Mouse (Mus musculus): ENCODE measurements around the gene Tsc22d3. TPM values are rescaled to one million over a fixed set of nuclear protein-coding genes. Genes with fewer than 3 reads are reported as not detected.
A peak's percentile ranks its signal among the peaks of the same experiment; 100 is the strongest.

Gene Tsc22d3
- polyA plus RNA-seq, 1 experiment, result 58.3 TPM

DNA sequence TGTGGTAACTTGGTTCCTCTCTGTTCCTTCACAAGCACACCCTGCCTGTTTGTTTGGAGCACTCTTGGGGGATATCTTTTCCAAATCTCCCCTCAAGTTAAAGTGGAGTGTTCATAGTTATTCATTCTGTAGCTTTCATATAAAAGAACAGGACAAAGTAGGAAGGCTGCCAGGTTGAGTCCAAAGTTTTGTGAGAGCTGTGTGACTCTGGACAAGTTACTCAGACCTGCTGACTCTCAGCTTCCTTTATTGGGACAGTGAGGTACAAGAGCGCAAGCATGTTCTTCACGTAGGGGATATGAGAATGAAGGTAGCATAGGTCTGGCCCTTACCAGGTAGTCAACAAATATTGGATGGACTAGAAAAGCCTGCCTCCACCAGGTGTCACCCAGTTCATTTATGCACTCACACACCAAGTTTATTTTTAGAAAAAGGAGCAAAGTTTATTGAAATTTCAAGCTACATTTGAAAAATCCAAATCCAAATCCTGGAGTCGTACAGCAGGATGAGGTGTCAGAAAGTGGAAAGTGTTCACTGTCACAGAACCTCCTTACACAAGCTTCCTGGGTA lies 61.3 kb downstream of the Tsc22d3 start:
- TF ChIP-seq POLR2A (IDR thresholded peaks at IDR 0.05; ENCODE audit: low read depth, low read length) (no peak), CTCF (IDR thresholded peaks at IDR 0.05; ENCODE audit: extremely low read depth, insufficient read length, insufficient replicate concordance, low read depth, low read length) (no peak)
- Histone ChIP-seq H3K27ac (ENCODE audit: insufficient read depth, low read depth, low read length) (peak overlapping the region; percentile 86), H3K27me3 (ENCODE audit: control insufficient read depth, insufficient read depth, low read length) (no peaks in the 10 kb centered on the region), H3K4me1 (ENCODE audit: control insufficient read depth, insufficient read depth, insufficient read length, low read length) (peaks cover 17% of the 10 kb centered on the region; the same call in 1 of the 2 replicates), H3K36me3 (ENCODE audit: control insufficient read depth, insufficient read depth, low read length) (peaks cover 11% of the 10 kb centered on the region), H3K4me3 (ENCODE audit: low read depth, low read length) (no peak overlapping the region)
- WGBS, result 29% methylated on average over 3 of the region's 3 CpGs

GRCm38 (mm10) chrX:140538649-140539048 lies 61.8 kb downstream of the Tsc22d3 start:
- no peak overlapping the region for H3K4me3 ChIP-seq (ENCODE audit: low read depth, low read length)
- peaks cover 11% of the 10 kb centered on the region for H3K36me3 ChIP-seq (ENCODE audit: control insufficient read depth, insufficient read depth, low read length)
- peak overlapping the region; percentile 86 for H3K27ac ChIP-seq (ENCODE audit: insufficient read depth, low read depth, low read length)
- WGBS, result 11% methylated on average over 2 of the region's 2 CpGs
- H3K27me3 ChIP-seq (ENCODE audit: control insufficient read depth, insufficient read depth, low read length), result no peaks in the 10 kb centered on the region
- H3K4me1 ChIP-seq (ENCODE audit: control insufficient read depth, insufficient read depth, insufficient read length, low read length), result peaks cover 16% of the 10 kb centered on the region; the same call in 1 of the 2 replicates
- TF ChIP-seq POLR2A (IDR thresholded peaks at IDR 0.05; ENCODE audit: low read depth, low read length), result no peak
- TF ChIP-seq CTCF (IDR thresholded peaks at IDR 0.05; ENCODE audit: extremely low read depth, insufficient read length, insufficient replicate concordance, low read depth, low read length), result no peak

DNA sequence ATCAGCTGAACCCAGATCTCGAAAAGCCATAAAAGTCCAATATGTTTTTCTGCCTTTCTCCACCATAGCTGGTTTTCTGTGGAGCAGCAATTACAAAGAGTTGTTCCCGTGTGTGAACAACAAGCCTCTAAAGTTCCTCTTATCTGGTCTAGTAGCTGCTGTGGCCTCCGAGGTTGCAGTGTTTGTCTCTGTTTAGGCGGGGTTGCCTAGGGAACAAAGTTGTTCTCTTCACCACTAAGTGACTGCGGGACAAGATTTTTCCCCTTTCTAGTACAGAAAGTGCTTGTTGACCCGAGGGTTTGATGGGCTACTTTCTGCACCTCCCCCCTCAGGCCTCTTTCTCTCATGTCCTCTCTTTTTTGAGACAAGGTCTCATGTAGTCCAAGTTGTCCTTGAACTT lies 62.8 kb downstream of the Tsc22d3 start:
- 17% methylated on average over 6 of the region's 6 CpGs for WGBS
- Histone ChIP-seq H3K27me3 (ENCODE audit: control insufficient read depth, insufficient read depth, low read length) (no peaks in the 10 kb centered on the region), H3K27ac (ENCODE audit: insufficient read depth, low read depth, low read length) (peak overlapping the region; percentile 86)

DNA sequence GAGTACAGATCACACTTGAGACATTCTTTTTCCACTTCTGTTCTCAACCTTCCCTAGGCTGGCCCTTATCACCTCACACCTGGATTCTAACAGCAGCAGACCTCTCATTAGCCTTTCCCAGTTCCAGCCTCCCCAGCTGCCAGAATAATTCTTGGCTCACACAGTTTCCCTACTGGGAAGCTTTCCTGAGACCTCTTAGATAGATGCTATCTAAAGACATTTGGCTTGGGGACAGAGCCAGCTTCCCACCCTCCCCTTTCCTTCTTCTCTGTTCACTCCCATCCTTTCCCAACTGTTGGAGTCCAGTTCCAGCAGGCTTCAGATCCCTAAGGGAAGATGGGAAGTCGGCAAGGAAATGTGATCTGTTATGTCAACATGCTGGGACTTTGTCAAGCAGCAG lies 65.0 kb downstream of the Tsc22d3 start:
- 37% methylated on average over 1 of the region's 1 CpGs for WGBS
- H3K4me3 ChIP-seq (ENCODE audit: low read depth, low read length), result no peak overlapping the region
- TF ChIP-seq CTCF (IDR thresholded peaks at IDR 0.05; ENCODE audit: extremely low read depth, insufficient read length, insufficient replicate concordance, low read depth, low read length), result no peak
- TF ChIP-seq POLR2A (IDR thresholded peaks at IDR 0.05; ENCODE audit: low read depth, low read length), result no peak
- H3K4me1 ChIP-seq (ENCODE audit: control insufficient read depth, insufficient read depth, insufficient read length, low read length), result peaks cover 19% of the 10 kb centered on the region; the same call in 1 of the 2 replicates
- H3K27ac ChIP-seq (ENCODE audit: insufficient read depth, low read depth, low read length), result no peak overlapping the region
- H3K36me3 ChIP-seq (ENCODE audit: control insufficient read depth, insufficient read depth, low read length), result peaks cover 4% of the 10 kb centered on the region
- no peaks in the 10 kb centered on the region for H3K27me3 ChIP-seq (ENCODE audit: control insufficient read depth, insufficient read depth, low read length)

More for the DNA sequence above, 62.8 kb downstream of the Tsc22d3 start:
- Histone ChIP-seq H3K36me3 (ENCODE audit: control insufficient read depth, insufficient read depth, low read length) (peaks cover 11% of the 10 kb centered on the region), H3K4me3 (ENCODE audit: low read depth, low read length) (no peak overlapping the region), H3K4me1 (ENCODE audit: control insufficient read depth, insufficient read depth, insufficient read length, low read length) (peaks cover 14% of the 10 kb centered on the region; the same call in 1 of the 2 replicates)
- TF ChIP-seq POLR2A (IDR thresholded peaks at IDR 0.05; ENCODE audit: low read depth, low read length) (no peak), CTCF (IDR thresholded peaks at IDR 0.05; ENCODE audit: extremely low read depth, insufficient read length, insufficient replicate concordance, low read depth, low read length) (no peak)

- 87% methylated on average over 3 of the region's 3 CpGs for WGBS
- Histone ChIP-seq H3K36me3 (ENCODE audit: control insufficient read depth, insufficient read depth, low read length) (no peaks in the 10 kb centered on the region), H3K4me3 (ENCODE audit: low read depth, low read length) (no peak overlapping the region), H3K27ac (ENCODE audit: insufficient read depth, low read depth, low read length) (no peak overlapping the region), H3K4me1 (ENCODE audit: control insufficient read depth, insufficient read depth, insufficient read length, low read length) (peaks cover 24% of the 10 kb centered on the region; the same call in 1 of the 2 replicates), H3K27me3 (ENCODE audit: control insufficient read depth, insufficient read depth, low read length) (no peaks in the 10 kb centered on the region)
- TF ChIP-seq POLR2A (IDR thresholded peaks at IDR 0.05; ENCODE audit: low read depth, low read length) (no peak), CTCF (IDR thresholded peaks at IDR 0.05; ENCODE audit: extremely low read depth, insufficient read length, insufficient replicate concordance, low read depth, low read length) (no peak)
Observed at GRCm38 (mm10) chrX:140534306-140534705, 66.2 kb downstream of the Tsc22d3 start.

DNA sequence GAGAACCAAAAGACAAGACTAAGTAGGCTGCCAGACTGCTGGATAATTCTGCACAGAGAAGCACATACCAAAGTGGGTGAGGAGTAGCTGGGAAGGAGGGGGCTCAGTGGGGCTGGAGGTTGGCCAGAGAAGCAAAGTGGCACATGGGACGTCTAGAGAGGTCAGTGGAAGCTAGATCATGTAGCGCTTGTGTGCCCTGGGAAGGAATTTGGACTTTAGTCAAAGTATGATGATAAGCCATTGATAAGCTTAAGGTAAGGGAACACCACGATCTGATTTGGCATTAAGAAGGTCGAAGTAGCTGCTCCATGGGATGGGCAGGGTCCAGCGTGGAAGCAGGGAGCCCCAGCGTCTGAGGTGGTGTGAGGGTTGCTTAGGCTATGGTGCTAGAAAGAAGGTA lies 68.1 kb downstream of the Tsc22d3 start:
- no peak for TF ChIP-seq CTCF (IDR thresholded peaks at IDR 0.05; ENCODE audit: extremely low read depth, insufficient read length, insufficient replicate concordance, low read depth, low read length)
- no peak for TF ChIP-seq POLR2A (IDR thresholded peaks at IDR 0.05; ENCODE audit: low read depth, low read length)
- Histone ChIP-seq H3K27me3 (ENCODE audit: control insufficient read depth, insufficient read depth, low read length) (no peaks in the 10 kb centered on the region), H3K27ac (ENCODE audit: insufficient read depth, low read depth, low read length) (peak overlapping the region; percentile 75), H3K4me1 (ENCODE audit: control insufficient read depth, insufficient read depth, insufficient read length, low read length) (peaks cover 23% of the 10 kb centered on the region; the same call in 1 of the 2 replicates), H3K36me3 (ENCODE audit: control insufficient read depth, insufficient read depth, low read length) (no peaks in the 10 kb centered on the region), H3K4me3 (ENCODE audit: low read depth, low read length) (no peak overlapping the region)
- WGBS, result 48% methylated on average over 6 of the region's 6 CpGs

DNA sequence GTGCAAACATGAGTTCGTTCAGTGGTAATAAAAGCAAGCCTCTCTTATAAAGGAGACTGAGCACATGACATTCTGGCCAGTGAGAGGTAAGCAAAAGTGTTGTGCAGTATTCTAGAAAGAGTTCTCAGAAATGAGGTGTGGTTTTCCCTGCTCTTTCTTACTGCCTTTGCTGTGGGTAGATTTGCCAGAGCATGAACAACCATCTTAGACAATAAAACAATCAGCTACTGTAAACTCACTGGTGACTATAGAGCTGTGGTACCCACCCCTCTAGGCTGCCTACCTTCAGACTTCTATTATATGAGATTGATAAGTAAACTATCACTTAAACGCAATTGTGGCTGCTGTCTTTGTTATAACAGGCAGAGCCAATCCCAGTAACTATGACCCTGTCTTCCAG lies 69.1 kb downstream of the Tsc22d3 start:
- peak overlapping the region; percentile 75 for H3K27ac ChIP-seq (ENCODE audit: insufficient read depth, low read depth, low read length)

More for the DNA sequence above, 69.1 kb downstream of the Tsc22d3 start:
- 44% methylated on average over 2 of the region's 2 CpGs for WGBS
- TF ChIP-seq CTCF (IDR thresholded peaks at IDR 0.05; ENCODE audit: extremely low read depth, insufficient read length, insufficient replicate concordance, low read depth, low read length), result no peak
- no peak for TF ChIP-seq POLR2A (IDR thresholded peaks at IDR 0.05; ENCODE audit: low read depth, low read length)
- H3K36me3 ChIP-seq (ENCODE audit: control insufficient read depth, insufficient read depth, low read length), result no peaks in the 10 kb centered on the region
- no peak overlapping the region for H3K4me3 ChIP-seq (ENCODE audit: low read depth, low read length)
- no peaks in the 10 kb centered on the region for H3K27me3 ChIP-seq (ENCODE audit: control insufficient read depth, insufficient read depth, low read length)
- H3K4me1 ChIP-seq (ENCODE audit: control insufficient read depth, insufficient read depth, insufficient read length, low read length), result peaks cover 17% of the 10 kb centered on the region; the same call in 1 of the 2 replicates
